Mouse (Mus musculus): ENCODE measurements at regions not wholly inside any gene's neighbourhood (a gene's known extent, or its start where the extent isn't known, plus 50 kb on each side); places are given as distances from the start of the nearest gene placed in this dataset.
A peak's percentile ranks its signal among the peaks of the same experiment; 100 is the strongest.

GRCm38 (mm10) chr16:26302045-26302444, 69.6 kb downstream of the Cldn1 start:
- no peak for DNase-seq (ENCODE audit: low spot score in 2 of 2)

GRCm38 (mm10) chr16:26291692-26292091, 79.9 kb downstream of the Cldn1 start:
- DNase-seq (ENCODE audit: low spot score in 2 of 2), result no peak

DNA sequence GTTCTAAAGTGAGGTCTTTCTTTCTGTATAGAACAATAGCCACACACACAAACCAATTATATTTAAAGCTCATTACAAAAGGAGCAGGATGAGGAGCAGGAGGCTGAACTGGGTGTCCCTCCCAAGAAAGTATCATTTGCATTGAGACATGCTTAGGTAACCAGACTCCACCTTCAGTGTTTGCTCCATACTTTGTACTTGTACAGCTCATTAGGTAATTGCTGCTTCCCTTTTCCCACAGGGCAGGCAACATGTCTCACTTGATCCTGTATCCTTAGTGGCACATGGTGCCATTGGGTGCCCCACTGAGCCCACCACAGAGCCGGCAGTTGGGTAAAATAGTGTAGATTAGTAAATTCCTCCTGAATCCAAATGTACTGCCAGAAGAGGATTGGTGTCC, 86.0 kb downstream of the Cldn1 start:
- DNase-seq (ENCODE audit: low spot score in 2 of 2), result no peak

GRCm38 (mm10) chr16:26284713-26285112, 86.9 kb downstream of the Cldn1 start:
- DNase-seq (ENCODE audit: low spot score in 2 of 2), result no peak

DNA sequence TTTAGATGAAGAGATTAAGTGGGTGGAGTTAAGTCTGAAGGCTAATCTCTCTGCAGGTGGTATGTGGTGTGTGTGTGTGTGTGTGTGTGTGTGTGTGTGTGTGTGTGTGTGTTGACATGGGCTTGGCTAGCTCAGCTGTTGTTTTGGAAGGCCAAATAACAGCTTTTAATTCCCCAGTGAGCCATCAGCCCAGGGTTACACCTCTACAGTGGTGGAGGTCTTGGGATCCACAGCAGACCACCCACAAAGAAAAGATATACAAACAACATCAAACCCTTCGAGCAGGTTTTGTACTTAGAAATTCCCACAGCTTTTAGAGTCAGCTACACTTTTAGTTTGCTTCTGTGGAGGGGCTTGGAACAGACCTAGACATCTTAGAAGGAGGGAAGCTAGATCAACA, 89.2 kb downstream of the Cldn1 start:
- no peak for DNase-seq (ENCODE audit: low spot score in 2 of 2)

DNA sequence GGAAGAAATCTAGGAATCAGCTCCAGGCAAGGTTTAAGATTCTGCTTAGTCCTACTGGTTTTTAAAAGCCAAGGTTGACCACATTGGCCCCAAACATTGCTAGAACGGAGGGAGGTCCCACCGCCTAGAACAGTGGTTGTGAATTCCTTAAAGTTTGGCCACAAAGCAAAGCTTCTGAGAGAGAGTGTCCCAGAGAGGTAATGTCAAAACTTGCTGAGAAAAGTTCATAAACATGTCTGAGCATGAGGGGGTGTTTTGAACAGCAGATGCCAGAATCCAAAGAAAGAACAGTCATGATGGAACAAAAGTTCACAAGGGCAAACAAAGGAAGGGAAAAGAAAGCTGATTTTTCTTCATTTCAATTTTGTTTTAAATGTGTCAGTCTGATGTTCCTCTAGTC, 90.1 kb downstream of the Cldn1 start:
- DNase-seq (ENCODE audit: low spot score in 2 of 2), result no peak

DNA sequence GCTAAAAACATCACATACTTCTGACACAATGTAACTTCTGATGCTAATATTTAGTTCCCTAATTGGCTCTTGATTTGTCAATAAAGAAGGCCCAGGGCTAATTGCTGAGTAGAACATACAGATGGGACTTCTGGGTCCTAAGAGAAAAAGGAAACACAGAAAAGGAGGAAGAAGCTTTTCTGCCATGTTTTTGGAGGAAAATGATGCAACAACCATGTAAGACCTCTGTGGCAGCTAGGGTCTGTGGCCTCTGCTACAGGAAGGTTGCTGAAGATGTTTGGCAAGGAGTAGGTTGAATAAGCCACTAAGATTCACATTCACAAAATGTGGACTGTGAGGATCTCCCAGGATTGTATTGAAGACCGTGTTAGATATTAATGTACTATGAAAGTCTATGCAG, 94.9 kb downstream of the Cldn1 start:
- DNase-seq (ENCODE audit: low spot score in 2 of 2), result no peak

DNA sequence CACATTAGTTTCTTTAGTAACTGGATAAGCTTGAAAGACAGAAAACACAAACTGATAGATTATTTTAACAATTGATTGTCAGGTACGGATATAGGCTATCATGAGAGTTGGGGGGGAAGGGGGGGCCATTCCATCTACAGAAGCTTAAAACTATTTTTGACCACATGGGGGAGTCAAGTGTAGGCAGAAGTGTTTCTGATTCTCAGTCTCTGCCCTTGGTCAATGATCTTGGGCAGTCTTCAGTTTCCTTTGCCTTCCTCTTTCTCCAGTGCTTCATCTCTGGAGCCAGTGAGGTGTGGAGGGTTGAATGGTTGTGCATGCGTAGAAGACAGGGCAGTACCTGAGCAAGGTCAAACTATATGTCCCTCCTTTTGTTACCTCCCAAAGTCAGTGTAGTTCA, 118.8 kb downstream of the Cldn1 start:
- DNase-seq (ENCODE audit: low spot score in 2 of 2), result no peak

- no peak for DNase-seq (ENCODE audit: low spot score in 2 of 2)
Observed at GRCm38 (mm10) chr16:26251698-26252097, 119.9 kb downstream of the Cldn1 start.

DNA sequence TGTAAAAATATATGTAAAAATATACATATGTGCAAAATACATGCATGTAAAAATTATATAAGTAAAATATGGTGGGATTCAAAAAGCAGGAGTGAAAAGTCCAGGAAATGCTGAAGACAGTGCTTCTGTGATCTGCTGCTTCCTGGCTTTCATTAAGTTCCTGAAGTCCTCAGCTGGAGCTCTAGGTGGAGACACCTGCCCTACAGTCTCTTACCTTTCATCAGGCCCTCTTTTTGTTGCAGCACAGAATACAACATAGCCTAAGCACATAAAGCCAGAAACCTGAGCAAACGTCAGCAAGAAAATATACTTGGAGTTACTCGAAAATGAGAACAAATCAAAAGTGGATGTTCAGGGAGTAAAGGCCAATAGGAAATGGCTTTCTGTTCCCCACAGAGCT, 120.6 kb downstream of the Cldn1 start:
- DNase-seq (ENCODE audit: low spot score in 2 of 2), result no peak

GRCm38 (mm10) chr16:26248939-26249338, 122.7 kb downstream of the Cldn1 start:
- no peak for DNase-seq (ENCODE audit: low spot score in 2 of 2)

DNA sequence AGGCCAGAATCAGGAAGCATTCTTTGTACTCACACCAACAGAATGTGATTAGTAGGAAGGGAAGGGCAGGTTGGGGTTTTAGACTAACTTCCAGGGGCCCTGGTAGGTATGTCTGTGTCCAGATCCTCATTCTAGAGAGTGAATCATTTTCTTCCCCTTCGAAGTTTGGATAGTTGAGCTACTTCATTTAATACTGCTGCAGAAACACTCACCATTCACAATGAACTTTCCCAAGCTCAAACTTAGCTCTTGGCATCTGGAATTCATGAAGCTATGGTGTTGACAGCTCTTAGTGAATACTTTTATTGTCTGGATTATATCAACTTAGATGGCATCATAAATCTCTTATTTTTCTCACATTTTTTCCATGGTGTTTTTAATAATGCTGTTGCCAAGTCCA, 123.7 kb downstream of the Cldn1 start:
- DNase-seq (ENCODE audit: low spot score in 2 of 2), result no peak

- DNase-seq (ENCODE audit: low spot score in 2 of 2), result no peak
Observed at GRCm38 (mm10) chr16:26235239-26235638, 129.7 kb upstream of the P3h2 start.

DNA sequence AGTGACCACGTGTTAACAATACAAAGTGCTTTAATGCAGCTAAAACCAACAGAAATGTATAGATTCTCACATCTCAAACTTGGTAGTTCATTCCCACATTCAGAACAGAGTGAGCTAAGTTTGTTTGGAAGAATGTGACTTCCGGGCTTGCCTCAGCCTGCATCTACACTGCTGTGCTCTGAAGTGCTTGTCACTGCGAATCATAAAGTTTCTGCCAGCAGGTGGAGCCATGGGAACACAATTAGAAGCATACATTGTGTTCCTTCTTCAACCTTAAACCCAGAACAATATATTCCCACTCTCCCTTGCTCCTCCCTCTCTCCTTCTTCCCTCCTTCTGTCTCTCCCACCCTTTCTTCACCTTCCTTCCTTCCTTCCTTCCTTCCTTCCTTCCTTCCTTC, 128.5 kb upstream of the P3h2 start:
- DNase-seq (ENCODE audit: low spot score in 2 of 2), result peak in 1 of 2 experiments; percentile 21

GRCm38 (mm10) chr16:26231110-26231509, 125.5 kb upstream of the P3h2 start:
- no peak for DNase-seq (ENCODE audit: low spot score in 2 of 2)

DNA sequence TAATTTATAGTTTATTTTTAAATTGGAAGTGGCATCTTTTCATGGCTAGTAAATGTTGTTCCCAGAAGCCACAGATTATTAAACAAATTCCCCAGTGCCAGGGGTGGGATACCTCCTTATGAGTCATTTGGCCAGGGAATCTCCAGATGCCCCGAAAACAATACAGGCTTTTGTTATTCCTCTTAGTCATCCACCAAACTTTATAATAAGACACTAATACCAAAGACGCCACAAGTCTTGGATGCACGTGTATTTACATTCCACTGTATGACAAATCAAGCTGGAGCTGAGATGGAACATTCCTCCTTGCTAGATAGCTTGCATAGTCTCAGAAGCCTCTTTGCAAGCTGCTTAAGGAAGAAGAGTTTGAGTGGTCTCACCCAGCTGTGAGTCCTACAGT, 105.8 kb upstream of the P3h2 start:
- DNase-seq (ENCODE audit: low spot score in 2 of 2), result no peak

GRCm38 (mm10) chr16:26199125-26199524, 93.5 kb upstream of the P3h2 start:
- DNase-seq (ENCODE audit: low spot score in 2 of 2), result no peak

DNA sequence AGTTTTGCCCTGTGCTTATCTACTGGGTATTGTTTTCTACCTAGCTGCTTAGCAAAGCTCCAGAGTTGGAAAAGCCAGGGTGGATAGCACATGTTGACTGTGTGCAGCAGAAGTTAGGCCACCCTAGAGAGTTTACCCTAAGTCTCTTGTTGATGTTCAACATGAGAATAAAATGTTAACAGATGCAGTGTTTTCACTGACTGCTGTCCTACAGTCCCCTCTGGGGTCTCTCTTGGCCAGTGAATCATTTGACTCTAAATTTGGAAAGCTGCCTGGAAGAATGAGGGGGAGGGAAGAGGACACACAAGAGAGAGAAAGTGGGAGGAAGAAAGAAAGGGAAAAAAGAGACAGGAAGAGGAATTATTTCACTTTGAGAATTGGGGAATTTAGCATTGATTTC, 90.8 kb upstream of the P3h2 start:
- DNase-seq (ENCODE audit: low spot score in 2 of 2), result no peak

- no peak for DNase-seq (ENCODE audit: low spot score in 2 of 2)
Observed at GRCm38 (mm10) chr16:26185288-26186281, 80.0 kb upstream of the P3h2 start.

- DNase-seq (ENCODE audit: low spot score in 2 of 2), result no peak
Observed at GRCm38 (mm10) chr16:26184647-26185262, 79.2 kb upstream of the P3h2 start.

DNA sequence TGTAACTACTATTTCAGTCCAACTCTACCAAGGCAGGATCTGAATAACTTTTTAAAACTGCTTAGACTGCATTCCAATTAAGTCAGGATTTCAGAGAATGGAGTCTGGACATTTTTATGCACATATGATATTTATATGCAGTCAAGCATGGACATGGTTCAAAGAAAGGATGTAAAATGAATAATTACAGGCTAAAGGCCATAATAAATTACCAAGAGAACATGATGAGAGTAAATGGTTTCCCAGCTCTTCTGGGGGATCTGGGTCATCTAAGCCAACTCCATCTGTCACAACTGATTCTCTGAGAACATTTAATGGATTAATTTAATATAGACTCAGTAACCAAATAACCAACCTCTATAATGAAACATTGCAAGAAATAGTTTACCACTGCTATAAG, 77.9 kb upstream of the P3h2 start:
- no peak for DNase-seq (ENCODE audit: low spot score in 2 of 2)

- no peak for DNase-seq (ENCODE audit: low spot score in 2 of 2)
Observed at GRCm38 (mm10) chr16:26181716-26182115, 76.1 kb upstream of the P3h2 start.

- DNase-seq (ENCODE audit: low spot score in 2 of 2), result no peak
Observed at GRCm38 (mm10) chr16:26171441-26171840, 65.9 kb upstream of the P3h2 start.
